Mouse (Mus musculus): ENCODE data around the gene Zmynd19. TPM values are rescaled to one million over a fixed set of nuclear protein-coding genes. Genes with fewer than 3 reads are reported as not detected.

The Zmynd19 gene
- 10 to 100 TPM; 21.1 to 21.8 TPM for total RNA-seq (2021)
- long read RNA-seq, experiment 1, partial matches to known transcripts, result 0 of 7 reads
- long read RNA-seq, experiment 1, other reads (novel, unspliced or antisense), result 4 of 7 reads
- long read RNA-seq, experiment 2, transcript Zmynd19-201 (6 exons, 3,903 nt), result major isoform, 6 of 7 reads
- long read RNA-seq, experiment 2, partial matches to known transcripts, result 0 of 7 reads
- long read RNA-seq, experiment 2, other reads (novel, unspliced or antisense), result 0 of 7 reads

DNA sequence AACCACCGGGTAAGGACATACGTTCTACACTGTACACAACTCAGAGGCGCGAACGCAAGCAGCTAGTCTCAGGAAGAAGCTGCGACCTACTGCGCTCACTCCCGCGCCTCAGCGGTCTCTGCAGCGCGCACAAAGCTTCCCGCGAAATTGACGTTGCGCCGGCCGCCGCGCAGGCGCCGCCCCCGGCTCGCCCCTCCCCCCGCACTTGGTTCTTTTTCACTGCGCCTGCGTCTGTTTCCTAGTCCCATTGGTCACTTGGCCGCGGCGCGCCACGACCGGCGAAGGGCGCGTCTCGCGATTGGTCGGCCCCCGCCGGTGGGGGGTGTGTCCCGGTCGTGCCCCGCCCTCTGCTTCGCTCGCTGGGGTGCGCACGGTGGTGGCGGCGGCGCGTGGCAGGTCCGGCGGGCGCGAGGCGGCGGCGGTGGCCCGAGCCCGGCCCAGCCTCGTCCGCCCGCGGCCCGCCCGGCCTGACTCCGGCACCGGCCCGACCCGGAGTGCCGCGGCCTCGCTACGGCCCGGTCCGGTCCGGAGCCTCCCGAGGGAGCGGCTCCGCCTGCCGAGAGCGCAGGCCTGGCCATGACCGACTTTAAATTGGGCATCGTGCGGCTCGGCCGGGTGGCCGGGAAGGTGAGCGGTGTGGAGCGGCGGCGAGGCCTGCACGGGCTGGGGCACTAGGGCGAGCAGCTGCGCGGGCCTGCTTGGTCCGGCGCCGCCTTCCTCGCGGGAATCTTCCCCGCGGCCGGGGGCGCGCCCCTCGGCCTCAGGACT lies at the start of gene Zmynd19:
Gene Zmynd19 (plus strand): TSS at position 372 of the 768 bp plus-strand sequence.
- DNase-seq, result peak; percentile 99

DNA sequence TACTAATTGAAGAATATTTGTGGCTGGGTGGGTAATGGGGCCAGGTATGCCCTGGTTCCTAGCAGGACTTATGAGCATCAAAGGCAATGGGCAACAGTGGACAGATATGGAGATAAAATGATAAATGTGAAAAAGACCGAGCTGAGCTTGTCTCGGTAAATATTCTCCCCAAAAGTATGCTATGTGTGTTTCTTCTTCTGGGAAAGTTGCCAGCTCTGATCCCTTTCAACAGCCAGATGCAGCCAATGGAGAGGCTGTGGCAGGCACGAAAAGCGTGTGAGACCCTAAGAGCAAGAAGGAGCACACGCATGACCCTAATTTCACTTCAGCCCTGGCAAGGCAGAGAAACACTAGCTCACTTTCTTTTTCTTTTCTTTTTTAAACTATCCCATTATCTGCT lies 48.5 kb upstream of the Zmynd19 start:
- no peak for DNase-seq

DNA sequence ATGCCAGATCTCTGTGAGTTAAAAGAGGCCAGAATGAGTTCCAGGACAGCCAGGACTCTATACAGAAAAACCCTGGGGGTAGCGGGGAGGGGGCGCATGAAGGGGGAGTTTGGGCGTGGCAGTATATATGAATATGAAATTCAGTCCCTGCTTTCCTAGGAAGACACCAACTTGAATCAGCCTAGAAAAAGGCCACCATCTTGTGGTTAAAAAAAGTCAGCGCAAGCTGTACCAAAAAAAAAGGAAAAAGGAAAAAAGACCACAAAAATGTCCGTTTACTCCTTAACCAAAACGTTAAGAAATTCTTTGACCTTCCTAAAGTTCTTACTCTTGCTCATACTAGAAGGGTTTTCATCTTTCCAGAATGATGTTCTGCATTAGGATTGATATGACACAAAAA lies 46.6 kb upstream of the Zmynd19 start:
- DNase-seq, result no peak

DNA sequence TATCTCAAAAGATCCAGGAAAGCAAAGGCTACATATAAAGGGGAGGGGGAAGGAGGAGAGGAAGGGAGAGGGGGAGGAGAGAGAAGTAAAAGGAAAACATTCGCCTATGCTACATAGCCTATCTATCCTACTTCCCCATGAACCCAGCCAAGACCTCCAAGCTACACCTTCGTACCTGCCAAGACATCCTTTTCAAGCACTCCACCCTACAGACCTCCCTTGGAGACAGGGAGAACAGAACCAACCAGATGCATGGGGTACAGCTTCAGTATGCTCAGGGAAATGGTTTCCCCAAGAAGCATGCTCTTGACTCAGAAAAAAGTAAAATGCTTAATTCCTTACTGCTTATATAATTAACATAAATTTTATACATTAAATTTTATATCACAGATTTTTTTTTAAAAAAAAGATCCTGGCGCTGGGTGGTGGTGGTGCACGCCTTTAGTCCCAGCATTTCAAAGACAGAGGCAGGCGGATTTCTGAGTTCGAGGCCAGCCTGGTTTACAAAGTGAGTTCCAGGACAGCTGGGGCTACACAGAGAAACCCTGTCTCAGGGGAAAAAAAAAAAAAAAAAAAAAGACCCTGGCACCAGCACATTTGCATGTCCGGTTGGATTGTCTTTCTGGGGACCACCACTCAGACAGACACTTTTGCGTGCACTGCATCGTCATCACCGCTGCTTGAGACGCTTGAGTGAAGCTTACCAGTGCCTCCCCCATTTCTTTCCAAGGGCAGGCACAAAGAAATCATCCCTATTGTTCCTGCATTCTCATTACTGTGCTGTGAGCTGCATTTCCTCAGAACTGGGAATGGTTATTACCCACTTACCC lies 44.6 kb upstream of the Zmynd19 start:
- DNase-seq, result no peak

DNA sequence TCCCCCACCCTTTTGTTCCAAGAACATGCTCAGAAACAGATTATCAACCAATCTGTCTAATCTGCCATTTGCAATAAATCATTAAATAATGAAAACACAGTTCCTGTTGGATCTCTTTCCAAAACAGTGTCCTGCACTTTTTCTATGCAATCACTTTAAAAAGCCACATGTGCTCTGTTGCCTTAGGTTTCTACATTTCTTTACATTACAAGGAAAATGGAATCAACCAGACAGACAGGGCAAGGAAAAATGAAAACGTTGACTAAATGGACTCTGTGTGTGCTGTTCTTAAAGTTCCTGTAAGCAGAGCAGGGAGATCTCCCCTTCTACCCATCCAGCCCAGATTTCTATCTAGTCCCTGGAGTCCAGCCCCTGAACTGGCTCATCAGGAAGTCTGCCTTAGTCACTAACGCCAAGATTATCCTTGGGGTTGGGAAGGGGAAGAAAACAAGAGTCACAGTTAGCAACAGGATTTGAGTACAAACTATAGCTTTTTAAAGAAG lies 43.9 kb upstream of the Zmynd19 start:
- DNase-seq, result no peak

DNA sequence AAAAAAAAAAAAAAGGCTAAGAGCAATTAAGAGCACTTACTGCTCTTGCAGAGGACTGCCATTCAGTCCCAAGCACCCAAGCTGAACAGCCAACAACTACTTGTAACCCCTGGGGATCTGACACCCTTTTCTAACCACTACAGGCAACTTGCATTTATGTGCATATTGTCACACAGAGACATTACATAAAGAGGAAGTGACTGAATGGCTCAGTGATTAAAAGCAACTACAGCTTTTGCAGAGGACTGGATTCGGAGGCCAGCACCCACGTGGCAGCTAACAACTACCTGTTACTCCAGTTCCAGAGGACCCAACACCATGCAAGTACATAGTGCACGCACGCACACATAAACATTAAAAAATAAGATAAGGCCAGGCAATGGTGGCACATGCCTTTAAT lies 39.1 kb upstream of the Zmynd19 start:
- DNase-seq, result no peak

DNA sequence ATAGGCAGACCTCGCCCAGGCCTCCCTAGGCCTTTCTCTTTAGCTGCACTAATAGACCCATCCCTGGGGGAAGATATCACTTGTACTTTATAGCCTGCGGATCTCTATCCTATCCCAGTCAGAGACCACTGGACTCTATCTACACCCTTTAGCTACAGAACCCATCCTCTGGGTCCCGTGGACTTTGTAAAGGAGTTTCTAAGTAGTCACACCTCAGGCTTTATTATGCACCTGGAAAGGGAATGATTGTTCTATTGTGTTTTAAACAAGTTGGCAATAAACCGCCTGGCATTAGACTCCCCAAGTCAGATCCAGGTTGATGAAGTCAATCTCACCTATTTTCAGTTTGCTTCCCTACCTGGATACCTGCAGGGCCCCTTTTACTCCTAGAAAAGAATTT lies 37.4 kb upstream of the Zmynd19 start:
- no peak for DNase-seq

DNA sequence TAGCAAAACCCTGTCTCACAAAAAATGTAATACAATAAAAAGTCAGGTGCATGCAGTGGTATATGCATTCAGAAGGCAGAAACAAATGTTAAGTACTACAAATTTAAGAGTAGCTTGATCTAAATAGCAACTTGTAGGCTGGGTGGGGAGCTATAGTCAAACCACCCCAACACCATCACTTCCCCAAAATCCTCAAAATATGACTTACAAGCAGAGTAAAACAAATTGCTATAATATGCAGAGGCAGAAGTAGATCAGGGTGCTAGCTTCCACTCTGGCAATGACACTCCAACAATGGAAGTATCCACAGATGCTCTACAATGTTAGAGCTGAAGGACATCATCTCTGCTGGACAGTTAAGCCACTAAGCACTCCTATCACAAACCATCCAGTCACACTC lies 37.0 kb upstream of the Zmynd19 start:
- no peak for DNase-seq

DNA sequence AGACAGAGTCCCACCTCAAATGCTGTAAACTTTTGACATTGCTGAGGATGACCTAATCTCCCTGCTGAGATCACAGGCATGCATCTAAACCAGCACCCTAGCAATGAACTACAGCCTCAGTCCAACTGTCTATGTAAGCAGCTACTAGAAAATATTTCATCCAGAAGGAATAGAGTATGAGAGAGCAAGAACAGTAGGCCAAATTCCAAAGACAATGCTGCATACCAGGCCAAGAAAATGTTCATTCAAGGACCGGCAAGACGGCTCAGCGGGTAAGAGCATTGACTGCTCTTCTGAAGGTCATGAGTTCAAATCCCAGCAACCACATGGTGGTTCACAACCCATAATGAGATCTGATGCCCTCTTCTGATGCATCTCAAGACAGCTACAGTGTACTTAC lies 34.8 kb upstream of the Zmynd19 start:
- no peak for DNase-seq

DNA sequence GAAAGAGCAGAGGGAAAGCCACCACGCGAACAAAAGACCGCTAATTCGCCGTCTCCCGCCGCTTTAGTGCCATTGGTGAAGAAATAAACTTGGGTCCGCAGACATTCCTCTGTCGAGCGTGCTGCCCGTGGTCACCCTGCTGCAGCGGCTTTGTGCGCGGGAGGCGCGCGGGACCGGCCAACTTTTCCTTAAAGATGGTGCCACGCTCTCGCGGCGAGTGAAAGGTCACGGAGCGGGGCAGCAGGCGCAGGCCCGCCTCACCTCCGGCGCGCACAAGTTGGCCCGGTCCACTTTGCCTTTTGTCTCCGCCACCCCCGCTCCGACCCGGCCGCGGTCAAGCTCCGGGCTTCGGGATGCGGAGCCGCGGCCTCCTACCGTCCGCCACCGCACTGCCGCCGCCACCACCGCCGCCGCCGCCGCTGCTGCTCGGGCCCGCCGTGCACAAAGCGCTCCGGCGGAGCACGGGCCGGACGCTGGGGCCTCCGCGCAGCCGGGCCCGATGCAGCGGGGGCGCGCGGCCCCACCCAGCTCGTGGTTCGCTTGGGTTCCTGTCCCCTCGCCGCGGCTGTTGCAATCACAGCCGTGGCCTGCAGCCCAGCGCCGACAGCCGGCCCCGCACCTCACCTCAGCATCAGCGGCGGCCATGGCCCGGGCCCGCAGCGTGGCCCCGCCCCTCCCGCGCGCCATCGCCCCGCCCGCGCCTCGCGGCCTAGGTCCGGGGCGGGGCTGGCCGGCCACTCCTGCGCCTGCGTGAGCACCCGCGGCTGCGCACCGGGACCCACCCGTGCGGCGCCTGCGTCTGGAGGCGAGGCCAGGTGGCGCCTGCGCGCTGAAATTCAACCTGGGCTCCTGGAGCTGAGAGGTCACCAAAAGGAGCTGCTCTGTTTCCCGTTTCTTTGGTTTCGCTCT lies 30.4 kb upstream of the Zmynd19 start, which contains the start of gene Ehmt1:
Gene Ehmt1 (minus strand): TSS at position 685 of the 909 bp plus-strand sequence.
- peak; percentile 96 for DNase-seq

DNA sequence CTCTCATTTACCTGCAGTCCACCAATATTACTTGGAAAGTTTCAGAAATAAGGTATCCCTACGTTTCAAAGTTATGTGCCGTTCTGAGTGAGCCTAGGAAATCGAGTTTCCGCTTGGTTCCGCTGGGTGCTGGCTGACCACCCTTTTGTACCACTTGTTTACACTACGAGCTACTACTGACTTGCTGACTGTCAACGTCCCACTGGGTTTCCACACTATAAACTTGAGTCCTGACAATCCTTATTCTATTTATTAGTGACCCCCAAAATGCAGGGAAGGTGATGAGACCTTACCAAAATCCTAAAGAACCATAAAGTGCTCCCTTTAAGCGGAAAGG lies 29.8 kb upstream of the Zmynd19 start:
- DNase-seq, result no peak

DNA sequence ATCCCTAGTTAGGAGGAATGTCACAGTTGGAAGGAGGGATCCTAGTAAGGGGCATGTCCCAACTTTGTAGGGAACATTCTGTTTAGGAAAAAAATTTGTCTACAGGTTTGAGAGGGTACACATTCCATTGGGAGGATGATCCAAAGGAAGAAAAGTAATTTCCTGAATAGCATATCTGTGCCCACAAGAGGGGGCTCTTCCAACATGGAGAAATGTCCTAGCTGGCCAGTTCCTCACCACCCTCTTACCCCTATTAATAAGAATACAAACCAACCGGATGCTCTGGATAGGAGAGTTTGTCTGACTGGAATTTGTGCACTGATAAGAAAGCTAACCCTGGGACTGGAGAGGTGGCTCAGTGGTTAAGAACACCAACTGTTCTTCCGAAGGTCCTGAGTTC lies 26.0 kb upstream of the Zmynd19 start:
- no peak for DNase-seq

DNA sequence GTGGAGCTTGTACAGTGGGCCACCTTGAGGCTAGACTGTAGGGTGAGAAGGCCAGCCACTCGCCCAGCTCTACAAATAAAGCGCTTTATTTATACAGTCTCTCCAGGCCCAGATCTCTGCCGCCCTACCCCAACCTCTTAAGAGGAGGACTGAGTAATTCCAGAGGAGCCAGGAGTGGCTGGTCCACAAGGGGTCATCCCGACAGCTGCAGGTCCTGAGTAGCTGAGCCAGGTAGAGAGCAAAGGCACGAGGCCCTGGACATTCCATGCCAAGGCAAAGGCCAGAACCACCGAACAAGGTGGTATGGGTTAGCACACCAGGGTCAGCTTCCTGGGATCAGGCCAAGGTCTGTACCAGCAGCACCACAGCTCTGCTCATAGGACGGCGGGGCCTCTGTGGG lies 24.3 kb upstream of the Zmynd19 start:
- no peak for DNase-seq

DNA sequence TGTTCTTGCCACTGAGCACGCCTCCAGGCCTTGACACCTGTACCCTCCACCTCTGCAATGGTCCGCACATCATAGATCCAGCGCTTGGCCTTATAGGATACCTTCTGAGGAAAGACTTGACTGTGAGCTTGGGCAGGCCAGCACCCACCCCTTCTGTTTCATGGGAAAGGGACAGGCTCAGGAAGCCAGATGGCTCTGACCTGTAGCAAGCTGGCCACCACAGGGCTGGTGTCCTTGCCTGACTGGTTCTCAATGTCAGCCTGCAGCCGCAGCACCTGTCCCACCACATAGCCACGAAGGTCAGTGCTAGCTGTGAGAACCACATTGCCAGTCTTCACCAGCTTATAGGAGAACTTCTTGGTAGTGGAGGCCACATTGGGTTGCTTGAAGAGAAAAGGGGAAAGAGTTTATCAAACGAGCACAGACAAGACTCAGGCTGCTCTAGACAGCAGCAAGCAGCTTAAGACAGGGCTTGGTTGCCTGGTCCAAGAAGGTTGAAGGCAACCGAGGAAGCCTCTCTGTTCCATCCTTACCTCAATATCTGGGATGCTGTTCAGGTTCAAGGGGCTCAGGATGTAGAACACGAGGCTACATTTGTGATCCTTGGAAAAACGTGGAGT lies 23.1 kb upstream of the Zmynd19 start:
- DNase-seq, result no peak

DNA sequence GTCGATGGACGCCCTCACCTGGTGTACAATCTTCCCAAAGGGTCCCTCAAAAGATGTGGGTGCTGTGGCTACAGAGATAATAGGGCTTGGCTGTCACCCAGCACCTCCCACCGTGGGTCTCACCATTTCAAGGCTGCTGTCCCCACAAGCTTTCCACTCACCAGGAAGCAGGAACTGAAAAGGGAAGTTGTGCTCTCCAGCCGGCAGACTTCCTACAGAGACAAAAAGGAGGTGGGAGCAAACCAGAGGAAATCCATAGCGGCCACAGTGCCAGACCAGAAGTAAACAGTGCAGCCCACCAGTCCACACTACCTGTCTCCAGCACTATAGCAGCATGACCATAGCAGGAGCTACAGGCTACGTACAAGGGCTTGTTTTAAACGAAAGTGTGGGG lies 22.6 kb upstream of the Zmynd19 start:
- no peak for DNase-seq

DNA sequence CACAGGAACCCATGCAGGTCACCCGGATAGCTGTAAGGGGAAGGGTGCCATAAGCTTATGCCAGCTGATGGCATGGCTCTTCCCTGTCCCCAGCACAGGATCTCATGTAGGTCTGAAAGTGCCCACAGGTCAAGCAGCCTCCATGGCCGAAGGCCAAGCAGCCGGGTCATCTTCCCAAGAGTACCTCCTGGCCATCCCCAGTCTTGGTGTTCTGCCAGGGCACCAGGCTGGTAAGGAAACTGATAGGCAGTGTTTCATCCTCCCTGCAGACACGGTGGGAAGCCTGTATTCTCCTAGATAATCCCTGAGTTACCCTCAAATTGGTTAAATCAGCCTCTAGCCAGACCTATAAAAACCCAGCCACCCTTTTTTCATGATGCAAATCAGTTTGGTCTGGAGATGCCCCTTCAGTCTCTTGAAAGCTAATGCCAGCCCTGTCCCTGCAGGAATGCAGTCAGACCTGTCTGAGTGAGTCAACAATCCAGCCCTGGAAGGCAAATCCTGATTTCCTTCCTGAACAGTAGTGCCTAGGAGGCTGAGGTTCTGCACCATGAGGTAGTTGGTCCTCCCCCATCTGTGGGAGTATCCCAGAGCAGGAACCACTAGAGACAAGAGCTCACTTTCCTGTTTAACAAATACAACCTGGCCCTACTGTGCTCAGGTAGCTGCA lies 21.6 kb upstream of the Zmynd19 start:
- DNase-seq, result peak; percentile 47

DNA sequence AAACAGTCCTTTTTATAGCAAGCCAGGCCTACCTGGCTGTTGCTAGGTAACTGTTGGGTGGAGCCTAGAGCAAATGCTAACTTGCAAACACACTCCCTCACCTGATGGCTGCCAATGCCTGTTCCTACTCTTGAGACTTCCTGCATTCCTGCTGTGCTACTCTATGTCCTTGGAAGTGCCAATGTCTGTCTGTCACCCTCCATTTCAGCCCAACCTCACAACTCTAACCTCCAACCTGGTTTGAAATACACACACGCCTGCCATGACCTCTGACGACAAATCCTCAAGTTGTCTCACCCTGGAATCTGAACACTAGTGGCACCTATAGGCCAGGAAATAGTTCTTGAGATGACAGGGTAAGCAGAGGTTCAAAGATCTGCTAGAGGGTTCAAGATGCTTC lies 20.5 kb upstream of the Zmynd19 start:
- no peak for DNase-seq

DNA sequence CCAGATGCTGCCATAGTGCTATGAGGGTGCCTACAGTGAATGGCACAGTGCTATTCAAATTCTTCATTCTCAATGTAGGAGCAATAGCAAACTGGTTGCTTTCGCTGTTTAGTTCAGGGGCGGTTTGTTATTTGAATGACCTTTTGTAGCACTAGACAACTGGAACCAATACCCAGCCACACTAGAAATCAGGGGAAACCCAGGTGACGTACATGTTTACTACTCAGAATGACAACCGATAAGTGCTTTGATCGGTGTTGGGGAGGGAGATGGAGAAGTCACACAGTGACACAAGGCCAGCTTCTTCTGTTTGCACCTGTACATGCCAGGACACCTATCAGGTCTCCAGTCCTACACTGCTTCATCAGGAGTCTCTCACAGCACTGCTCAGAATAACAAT lies 20.0 kb upstream of the Zmynd19 start:
- no peak for DNase-seq

DNA sequence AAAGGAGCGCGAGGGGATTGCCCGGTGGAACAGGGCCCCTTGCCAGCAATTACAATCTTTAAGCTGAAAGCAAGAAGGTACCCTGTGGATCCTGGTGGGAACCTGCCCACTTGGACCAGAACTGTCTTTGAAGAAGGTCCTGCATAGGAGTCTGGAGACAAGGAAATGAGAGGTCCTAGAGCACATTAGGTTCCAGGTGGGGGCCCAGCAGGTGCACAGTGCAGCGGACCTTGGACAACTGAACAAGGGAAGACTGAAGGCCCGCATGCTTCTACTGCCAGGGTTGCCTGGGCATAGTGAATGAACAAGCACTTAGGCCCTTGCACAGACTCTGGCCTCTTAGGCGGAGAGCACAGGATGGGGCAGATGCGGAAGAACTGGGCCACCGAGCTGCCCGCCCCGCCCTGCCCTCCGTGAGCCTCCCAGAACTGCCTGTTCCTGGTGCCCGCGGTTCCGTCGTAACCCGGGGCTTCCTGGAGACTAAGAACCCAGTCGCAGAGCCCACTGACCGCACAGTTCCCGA lies 15.1 kb upstream of the Zmynd19 start:
- no peak for DNase-seq

DNA sequence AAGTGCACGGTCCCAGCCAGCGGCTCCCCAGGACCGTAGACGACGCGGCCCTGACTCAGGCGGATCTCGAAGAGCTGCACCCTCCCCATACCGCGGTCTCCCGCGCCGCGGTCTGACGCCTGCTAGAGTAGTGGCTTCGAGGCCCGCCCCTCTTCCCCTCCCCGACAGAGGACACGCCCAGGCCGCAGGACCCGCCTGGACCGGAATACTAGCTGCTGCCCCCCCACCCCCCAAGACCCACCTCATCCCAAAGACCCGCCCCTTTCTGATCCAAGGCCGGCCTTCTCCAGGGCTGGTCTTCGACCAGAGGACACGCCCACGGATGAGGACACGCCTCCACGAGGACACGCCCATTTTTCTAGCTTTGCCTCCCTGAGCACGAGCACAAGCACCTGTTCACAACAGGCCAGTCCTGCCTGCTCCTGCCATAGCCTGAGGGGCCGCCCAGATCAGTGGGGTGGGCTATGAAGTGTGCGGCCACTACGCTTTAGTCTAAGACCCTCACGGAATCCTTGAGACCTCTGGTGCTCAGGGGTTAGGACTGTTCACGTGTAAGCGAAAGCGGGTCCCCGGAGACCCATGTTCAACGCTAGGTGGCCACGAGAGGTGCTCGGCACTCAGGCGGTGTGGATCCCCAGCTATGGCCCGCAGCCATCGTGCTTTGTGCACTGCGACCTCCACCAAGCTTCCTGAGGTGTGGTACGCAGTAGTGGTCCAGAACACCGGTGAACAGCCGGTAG lies 14.4 kb upstream of the Zmynd19 start, which contains the start of gene Arrdc1:
Gene Arrdc1 (minus strand): TSS at position 196 of the 740 bp plus-strand sequence.
- DNase-seq, result peak; percentile 85
